Mouse (Mus musculus) stomach, postnatal 0 days (tissue): ENCODE measurements around the gene Rit1.
A peak's percentile ranks its signal among the peaks of the same experiment; 100 is the strongest.

Source experiments
- CTCF ChIP-seq: IDR thresholded peaks from 2 replicates; pipeline ENCODE4 v1.5.1; 2016; ENCODE audit warnings: antibody characterized with exemption, low read depth, mild to moderate bottlenecking, moderate library complexity
- EP300 ChIP-seq: optimal IDR thresholded peaks from 2 replicates; pipeline ENCODE3; 2016; ENCODE audit warnings: antibody characterized with exemption

DNA sequence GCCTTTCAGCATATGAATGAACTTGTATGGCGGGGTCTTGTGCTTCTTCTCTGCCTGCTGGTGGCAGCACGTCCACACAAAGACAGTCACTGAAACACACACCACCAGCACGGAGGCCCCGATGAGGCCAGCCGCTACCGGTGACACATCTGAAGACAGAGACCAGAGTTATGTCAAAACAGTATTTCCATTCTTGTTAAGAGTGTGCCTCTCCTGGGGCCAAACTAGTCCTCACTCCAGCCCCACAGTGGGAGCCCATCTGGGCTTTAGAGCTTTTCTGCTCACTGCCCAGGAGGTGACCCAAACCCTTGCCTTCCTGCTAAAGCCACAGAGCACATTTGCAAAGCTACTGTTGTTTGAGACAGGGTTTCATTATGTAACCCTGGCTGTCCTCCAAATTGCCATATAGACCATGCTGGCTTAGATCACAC lies 45.8 kb downstream of the Rit1 start:
- TF ChIP-seq CTCF: peak; percentile 57
- TF ChIP-seq EP300: no peak
